Mouse (Mus musculus): ENCODE measurements around the gene Pfkm.

Pfkm gene

DNA sequence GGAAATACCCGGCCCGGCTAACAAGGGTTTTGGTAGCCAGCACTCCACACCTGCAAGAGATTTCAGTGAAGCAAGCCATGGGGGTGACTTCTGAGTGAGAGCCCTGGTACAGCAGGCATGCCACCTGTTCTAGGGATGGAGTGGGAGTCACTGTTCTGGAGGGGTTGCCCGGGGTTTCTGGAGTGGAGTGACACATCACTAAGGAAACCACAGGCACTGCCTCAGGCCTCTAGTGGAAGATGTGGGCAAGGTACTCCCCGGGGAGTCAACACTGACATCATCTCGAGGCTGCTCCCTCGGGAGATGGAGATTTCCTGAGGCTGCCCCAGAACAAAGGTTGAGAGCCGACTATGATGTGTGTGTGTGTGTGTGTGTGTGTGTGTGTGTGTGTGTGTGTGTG, 78.0 kb downstream of the Pfkm start:
- in situ Hi-C loops (cut with MboI, MseI), result no loop called here

DNA sequence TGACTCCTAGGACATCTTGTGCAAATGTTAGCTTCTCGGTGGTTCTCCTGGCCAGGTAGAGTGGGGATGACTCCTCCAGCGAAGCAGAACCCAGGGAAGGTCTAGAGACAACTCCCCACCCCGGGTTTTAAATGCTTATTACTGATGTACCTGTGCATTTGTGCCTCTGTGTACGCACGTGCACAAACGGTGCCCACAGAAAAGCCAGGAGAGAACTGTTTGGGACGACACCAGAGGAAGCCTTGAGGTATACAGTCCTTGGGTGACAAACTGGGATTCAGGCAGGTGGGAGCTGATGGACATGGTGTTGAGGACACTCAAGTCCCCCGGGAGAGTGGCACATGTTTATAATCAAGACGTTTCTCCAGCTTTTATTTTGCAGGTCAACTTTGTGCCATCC, 78.5 kb downstream of the Pfkm start:
- in situ Hi-C loops (cut with MboI, MseI), result no loop called here

DNA sequence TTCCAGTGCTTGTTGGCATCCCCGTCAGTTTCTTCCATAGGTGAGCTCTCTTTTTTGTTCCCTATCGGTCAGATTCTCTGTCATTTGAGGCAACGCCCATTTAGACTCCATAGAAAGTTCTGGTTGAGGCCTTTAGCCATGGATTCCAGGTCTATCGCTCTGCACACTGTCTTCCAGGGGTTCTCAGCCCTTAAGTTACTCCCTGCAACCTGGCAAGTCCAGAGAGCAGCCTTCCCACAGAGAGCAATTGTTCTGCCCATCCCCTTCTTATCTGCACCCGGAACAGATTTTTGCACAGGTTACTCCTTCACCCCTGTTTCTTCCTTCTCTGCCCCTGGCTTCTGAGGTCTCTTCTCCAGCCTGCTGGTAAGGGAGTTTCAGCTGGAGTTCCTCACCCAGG, 79.7 kb downstream of the Pfkm start:
- in situ Hi-C loops (cut with MboI, MseI), result no loop called here

DNA sequence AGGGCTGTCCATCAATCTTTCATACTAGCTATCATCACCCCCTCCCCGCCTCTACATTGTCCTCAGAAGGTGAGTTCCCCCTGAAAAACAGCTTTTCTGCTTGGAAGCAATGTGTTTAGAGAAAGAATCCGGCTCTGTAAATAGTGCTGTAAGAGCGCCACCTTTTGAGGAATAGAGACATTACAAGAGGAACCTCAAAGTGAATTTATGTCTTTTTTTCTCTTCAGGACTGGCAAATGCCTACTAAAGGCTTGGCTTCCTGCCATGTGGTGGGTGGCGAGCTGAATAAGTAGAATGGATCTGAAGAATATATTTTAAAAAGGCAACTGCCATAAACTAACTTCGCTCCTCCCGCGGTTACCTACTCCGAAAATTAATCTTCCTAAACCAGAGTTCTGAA, 81.4 kb downstream of the Pfkm start:
- in situ Hi-C loops (cut with MboI, MseI), result no loop called here

DNA sequence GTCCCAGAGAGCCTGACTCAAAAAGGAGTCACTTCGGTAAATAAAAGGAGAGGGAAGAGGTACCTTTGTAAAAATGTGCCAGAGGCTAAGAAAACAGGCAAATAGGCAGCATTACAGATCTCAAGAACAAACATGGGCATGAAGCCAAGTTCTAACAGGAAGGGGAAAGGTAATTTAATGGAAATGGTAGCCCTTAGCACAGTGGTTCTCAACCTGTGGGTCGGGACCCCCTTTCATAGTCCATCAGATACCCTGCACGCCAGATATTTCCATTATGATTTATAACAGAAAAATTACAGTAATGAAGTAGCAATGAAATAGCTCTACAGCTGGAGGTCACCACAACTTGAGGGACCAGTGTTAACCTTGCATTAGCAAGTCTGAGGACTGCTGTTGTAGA, 84.9 kb downstream of the Pfkm start:
- in situ Hi-C loops (cut with MboI, MseI), result no loop called here

DNA sequence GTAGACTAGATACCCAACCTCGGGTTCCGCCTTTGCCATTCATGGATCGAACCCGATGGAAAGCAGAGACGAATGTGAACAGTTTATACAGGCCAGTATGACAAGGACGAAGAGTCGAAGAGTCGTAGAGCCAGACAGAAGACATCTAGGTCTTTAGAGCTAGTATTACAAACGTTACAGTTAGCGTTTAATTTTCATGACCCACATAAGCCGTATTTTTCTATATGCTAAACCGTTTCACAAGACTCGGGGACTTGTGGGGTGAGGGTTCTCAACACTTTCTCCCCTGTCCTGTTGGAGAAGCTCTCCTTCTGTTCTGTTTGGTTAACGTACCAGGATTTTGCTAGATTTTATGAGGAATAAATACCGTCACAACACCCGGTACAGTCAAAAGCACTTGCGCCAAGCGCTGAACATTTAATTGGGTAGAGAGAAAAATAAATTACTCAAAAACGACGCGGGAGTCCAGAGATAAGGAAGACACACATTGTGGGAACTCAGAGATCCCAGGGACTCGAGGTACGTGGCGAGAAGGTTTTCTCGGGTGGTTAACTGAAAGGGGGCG, 88.3 kb downstream of the Pfkm start:
- in situ Hi-C loops (cut with MboI, MseI), result loop anchor here (5.0 to 10.0 kb wide), 2 partner anchors 217 to 324 kb away; no protein-coding TSS in a partner anchor

DNA sequence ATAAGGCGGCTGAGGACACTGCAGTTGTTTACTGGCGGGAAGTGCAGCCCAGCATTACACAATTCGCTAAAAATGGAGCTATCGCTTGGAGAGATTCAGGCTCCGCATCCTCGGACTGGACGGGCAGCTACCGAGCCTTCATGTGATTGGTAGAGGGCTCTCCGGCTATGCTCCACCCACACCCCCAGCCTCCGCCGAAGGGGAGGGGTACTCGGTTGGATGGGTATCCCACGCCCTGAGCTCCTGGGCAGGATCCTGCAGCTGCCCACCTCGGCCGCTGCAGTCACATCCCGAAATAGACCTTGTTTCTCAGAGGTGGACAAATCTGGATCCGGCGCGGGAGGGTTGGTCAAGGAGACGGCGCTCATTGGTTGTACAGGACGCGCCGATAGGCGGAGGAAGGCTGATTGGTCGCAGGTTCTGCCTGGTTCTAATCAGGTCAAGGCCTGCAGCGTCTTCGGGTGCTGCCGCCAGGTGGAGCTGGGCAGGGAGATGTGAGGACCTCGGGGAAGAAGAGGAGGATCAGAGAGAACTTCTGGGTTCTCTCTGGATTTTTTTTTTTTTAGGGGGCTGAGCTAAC, 88.8 kb downstream of the Pfkm start:
- in situ Hi-C loops (cut with MboI, MseI), result loop anchor here (5.0 to 10.0 kb wide), 2 partner anchors 216 to 324 kb away; no protein-coding TSS in a partner anchor

Data from T-helper 1 cell (primary cell).